Mouse (Mus musculus) embryonic facial prominence, embryonic 12.5 days (tissue): ENCODE results near the gene Mapre3. TPM values are rescaled to one million over a fixed set of nuclear protein-coding genes. Genes with fewer than 3 reads are reported as not detected.
"Not testable (repeated sequence)": the region's sequence is repeated elsewhere in the genome, so short reads cannot be mapped to it uniquely, and the experiment has no call there.

Experiments
- ATAC-seq: fragments of 200-750 bp; cut with Nextera tagmentation; 2 replicates; pipeline ENCODE4 v1.8.0; 2017; ENCODE audit not compliant: insufficient number of reproducible peaks, insufficient read depth, low FRiP score, low TSS enrichment
- H3K27ac ChIP-seq: fragments of 300-500 bp; sonication (generic); 2 replicates; pipeline ENCODE4 v1.5.1; 2016; ENCODE audit warnings: mild to moderate bottlenecking
- H3K27me3 ChIP-seq: fragments of 300-500 bp; sonication (generic); 2 replicates; pipeline ENCODE4 v1.6.1; 2016; ENCODE audit warnings: mild to moderate bottlenecking, moderate library complexity
- H3K36me3 ChIP-seq: fragments of 300-500 bp; sonication (generic); 2 replicates; pipeline ENCODE4 v1.6.1; 2016; ENCODE audit warnings: mild to moderate bottlenecking
- H3K4me1 ChIP-seq: fragments of 300-500 bp; sonication (generic); 2 replicates; pipeline ENCODE4 v1.6.1; 2016
- H3K4me2 ChIP-seq: fragments of 300-500 bp; sonication (generic); replicated peaks from 2 replicates; pipeline ENCODE4 v1.6.1; 2016; ENCODE audit warnings: mild to moderate bottlenecking, moderate library complexity
- H3K4me3 ChIP-seq: fragments of 300-500 bp; sonication (generic); 2 replicates; pipeline ENCODE4 v1.5.1; 2016; ENCODE audit warnings: mild to moderate bottlenecking
- H3K9ac ChIP-seq: fragments of 300-500 bp; sonication (generic); 2 replicates; pipeline ENCODE4 v1.6.1; 2016; ENCODE audit warnings: mild to moderate bottlenecking, moderate library complexity
- H3K9me3 ChIP-seq: fragments of 300-500 bp; sonication (generic); 2 replicates; pipeline ENCODE4 v1.6.1; 2016; ENCODE audit warnings: mild to moderate bottlenecking, moderate library complexity
- WGBS: fragments of 180-500 bp; shearing (Covaris S2); methylation state at CpG from one replicate; pipeline ENCODE4 v1.1.7; 2016; 5-methylcytosine and 5-hydroxymethylcytosine counted together
- polyA plus RNA-seq: library from polyadenylated mRNA; unstranded; fragments of >200 nt; fragmentation: Nextera tagmentation; extraction: Ambion mirVana; gene quantifications from 2 replicates; pipeline ENCODE4 v1.2.1, GENCODE M21; 2016

The Mapre3 gene
- polyA plus RNA-seq, 1 experiment from 2014 or later, result 29.3 TPM

- Histone ChIP-seq H3K36me3 (peaks cover 24% of the 10 kb centered on the region), H3K4me2 (peak within 1 kb of the TSS; percentile 84), H3K9me3 (no peaks in the 10 kb centered on the region), H3K27me3 (no peaks in the 10 kb centered on the region), H3K27ac (peak within 1 kb of the TSS; percentile 75; the same call in 1 of the 2 replicates), H3K9ac (no peak within 1 kb of the TSS), H3K4me3 (peak within 1 kb of the TSS; percentile 82; the same call in 1 of the 2 replicates), H3K4me1 (peaks cover 20% of the 10 kb centered on the region)
- ATAC-seq, result no peak
- WGBS, result 91% methylated on average over 3 of the region's 3 CpGs
Observed at GRCm38 (mm10) chr5:30867712-30868111, 53.3 kb downstream of the Mapre3 start, which contains the start of gene Tmem214. Tmem214 (plus strand) TSS chr5:30868012.

GRCm38 (mm10) chr5:30868981-30869380, 54.5 kb downstream of the Mapre3 start:
- Histone ChIP-seq H3K9ac (peak overlapping the region; percentile 79; the same call in 1 of the 2 replicates), H3K4me1 (peaks cover 20% of the 10 kb centered on the region), H3K27me3 (no peaks in the 10 kb centered on the region), H3K4me3 (peak overlapping the region; percentile 82), H3K36me3 (peaks cover 37% of the 10 kb centered on the region), H3K4me2 (peak overlapping the region; percentile 84), H3K9me3 (no peaks in the 10 kb centered on the region), H3K27ac (peak overlapping the region; percentile 75; the same call in 1 of the 2 replicates)
- 10% methylated on average over 9 of the region's 9 CpGs for WGBS
- ATAC-seq, result 0 out of 2 replicates have a peak, but pooled peaks have one; percentile 30

- under 1% methylated on average over 62 of the region's 63 CpGs for WGBS
- peak overlapping the region; percentile 79 for H3K9ac ChIP-seq
Observed at GRCm38 (mm10) chr5:30869405-30870130, 55.1 kb downstream of the Mapre3 start.

GRCm38 (mm10) chr5:30870131-30870406, 55.6 kb downstream of the Mapre3 start:
- WGBS, result 19% methylated on average over 2 of the region's 2 CpGs
- H3K4me3 ChIP-seq, result peak overlapping the region; percentile 82
- no peaks in the 10 kb centered on the region for H3K9me3 ChIP-seq
- peak overlapping the region; percentile 84 for H3K4me2 ChIP-seq
- peak overlapping the region; percentile 79 for H3K9ac ChIP-seq
- peak overlapping the region; percentile 75 for H3K27ac ChIP-seq
- H3K4me1 ChIP-seq, result peaks cover 20% of the 10 kb centered on the region
- no peak for ATAC-seq
- peaks cover 48% of the 10 kb centered on the region for H3K36me3 ChIP-seq
- no peaks in the 10 kb centered on the region for H3K27me3 ChIP-seq

More at GRCm38 (mm10) chr5:30869405-30870130, 55.1 kb downstream of the Mapre3 start:
- Histone ChIP-seq H3K4me3 (peak overlapping the region; percentile 82), H3K36me3 (peaks cover 43% of the 10 kb centered on the region), H3K9me3 (no peaks in the 10 kb centered on the region), H3K27me3 (no peaks in the 10 kb centered on the region), H3K27ac (peak overlapping the region; percentile 75), H3K4me2 (peak overlapping the region; percentile 84), H3K4me1 (peaks cover 20% of the 10 kb centered on the region)
- ATAC-seq, result peak; percentile 82

GRCm38 (mm10) chr5:30872574-30872973, 58.1 kb downstream of the Mapre3 start:
- H3K27ac ChIP-seq, result no peak overlapping the region
- WGBS, result 91% methylated on average over 9 of the region's 9 CpGs

GRCm38 (mm10) chr5:30874365-30874764, 59.9 kb downstream of the Mapre3 start:
- Histone ChIP-seq H3K36me3 (peaks cover 72% of the 10 kb centered on the region), H3K27ac (no peak overlapping the region), H3K9me3 (no peaks in the 10 kb centered on the region), H3K4me1 (peaks cover 23% of the 10 kb centered on the region), H3K27me3 (no peaks in the 10 kb centered on the region), H3K4me3 (no peak overlapping the region), H3K9ac (no peak overlapping the region), H3K4me2 (no peak overlapping the region)
- WGBS, result 87% methylated on average over 7 of the region's 7 CpGs
- no peak for ATAC-seq

More at GRCm38 (mm10) chr5:30872574-30872973, 58.1 kb downstream of the Mapre3 start:
- Histone ChIP-seq H3K4me2 (no peak overlapping the region), H3K4me1 (peaks cover 20% of the 10 kb centered on the region), H3K36me3 (peaks cover 66% of the 10 kb centered on the region), H3K27me3 (no peaks in the 10 kb centered on the region), H3K9ac (no peak overlapping the region), H3K4me3 (no peak overlapping the region), H3K9me3 (no peaks in the 10 kb centered on the region)
- no peak for ATAC-seq

- 27% methylated on average over 6 of the region's 6 CpGs for WGBS
- Histone ChIP-seq H3K4me3 (no peak overlapping the region), H3K9ac (no peak overlapping the region), H3K27me3 (no peaks in the 10 kb centered on the region), H3K4me2 (no peak overlapping the region), H3K27ac (peak overlapping the region; percentile 36; the same call in 1 of the 2 replicates), H3K9me3 (no peaks in the 10 kb centered on the region), H3K4me1 (peaks cover 9% of the 10 kb centered on the region), H3K36me3 (peaks cover 46% of the 10 kb centered on the region)
- ATAC-seq, result no peak
Observed at GRCm38 (mm10) chr5:30878616-30879015, 64.2 kb downstream of the Mapre3 start.

GRCm38 (mm10) chr5:30879347-30879943, 65.0 kb downstream of the Mapre3 start:
- Histone ChIP-seq H3K27me3 (no peaks in the 10 kb centered on the region), H3K9ac (no peak overlapping the region), H3K4me2 (no peak overlapping the region), H3K4me3 (no peak overlapping the region), H3K9me3 (no peaks in the 10 kb centered on the region), H3K4me1 (peaks cover 9% of the 10 kb centered on the region), H3K36me3 (peaks cover 38% of the 10 kb centered on the region), H3K27ac (0 out of 2 replicates have a peak overlapping the region, but pooled peaks have one; percentile 36)
- WGBS, result 73% methylated on average over 5 of the region's 5 CpGs
- ATAC-seq, result no peak

- H3K9ac ChIP-seq, H3K9me3 ChIP-seq, H3K27ac ChIP-seq, H3K4me3 ChIP-seq, H3K4me2 ChIP-seq, H3K27me3 ChIP-seq, ATAC-seq: not testable (repeated sequence)
- 83% methylated on average over 4 of the region's 4 CpGs for WGBS
- peaks cover 11% of the 10 kb centered on the region for H3K4me1 ChIP-seq
- peaks cover 14% of the 10 kb centered on the region for H3K36me3 ChIP-seq
Observed at GRCm38 (mm10) chr5:30881839-30882238, 67.4 kb downstream of the Mapre3 start.

- H3K4me1 ChIP-seq, result peaks cover 16% of the 10 kb centered on the region
- H3K27me3 ChIP-seq, result no peaks in the 10 kb centered on the region
- H3K4me3 ChIP-seq, result no peak overlapping the region
- H3K9me3 ChIP-seq, result no peaks in the 10 kb centered on the region
- no peak overlapping the region for H3K9ac ChIP-seq
- peaks cover 9% of the 10 kb centered on the region for H3K36me3 ChIP-seq
- no peak overlapping the region for H3K4me2 ChIP-seq
- ATAC-seq, result no peak
- H3K27ac ChIP-seq, result no peak overlapping the region
- 67% methylated on average over 4 of the region's 4 CpGs for WGBS
Observed at GRCm38 (mm10) chr5:30886209-30886608, 71.8 kb downstream of the Mapre3 start.

- no peaks in the 10 kb centered on the region for H3K27me3 ChIP-seq
- ATAC-seq, result no peak
- no peaks in the 10 kb centered on the region for H3K9me3 ChIP-seq
- H3K9ac ChIP-seq, result peak overlapping the region; percentile 63
- H3K36me3 ChIP-seq, result peaks cover 14% of the 10 kb centered on the region
- 37% methylated on average over 5 of the region's 5 CpGs for WGBS
- H3K4me2 ChIP-seq, result peak overlapping the region; percentile 75
- H3K27ac ChIP-seq, result peak overlapping the region; percentile 98
- H3K4me3 ChIP-seq, result peak overlapping the region; percentile 80
- peaks cover 16% of the 10 kb centered on the region for H3K4me1 ChIP-seq
Observed at GRCm38 (mm10) chr5:30886731-30887130, 72.3 kb downstream of the Mapre3 start.

GRCm38 (mm10) chr5:30887331-30887761, 72.9 kb downstream of the Mapre3 start:
- Histone ChIP-seq H3K27ac (peak overlapping the region; percentile 98), H3K36me3 (peaks cover 20% of the 10 kb centered on the region), H3K9ac (peak overlapping the region; percentile 63), H3K4me1 (peaks cover 16% of the 10 kb centered on the region), H3K4me3 (peak overlapping the region; percentile 80), H3K27me3 (no peaks in the 10 kb centered on the region), H3K4me2 (peak overlapping the region; percentile 75), H3K9me3 (no peaks in the 10 kb centered on the region)
- ATAC-seq, result peak; percentile 68
- 0% methylated on average over 19 of the region's 19 CpGs for WGBS
